Mouse (Mus musculus): ENCODE data around the gene Stx1b.

The Stx1b gene

GRCm38 (mm10) chr7:127817776-127818175 lies 6.6 kb downstream of the Stx1b start:
- intact Hi-C loops (cut with DNase I): no loop called here

- intact Hi-C loops (cut with DNase I): no loop called here
Observed at GRCm38 (mm10) chr7:127817053-127817452, 7.3 kb downstream of the Stx1b start.

- intact Hi-C loops (cut with DNase I): no loop called here
Observed at GRCm38 (mm10) chr7:127815954-127816821, 8.2 kb downstream of the Stx1b start.

- intact Hi-C loops (cut with DNase I): no loop called here
Observed at GRCm38 (mm10) chr7:127815116-127815665, 9.2 kb downstream of the Stx1b start.

- intact Hi-C loops (cut with DNase I): no loop called here
Observed at GRCm38 (mm10) chr7:127814241-127814921, 10.0 kb downstream of the Stx1b start.

- intact Hi-C loops (cut with DNase I): no loop called here
Observed at GRCm38 (mm10) chr7:127813821-127814220, 10.5 kb downstream of the Stx1b start.

GRCm38 (mm10) chr7:127812292-127812691 lies 12.1 kb downstream of the Stx1b start:
- intact Hi-C loops (cut with DNase I): no loop called here

GRCm38 (mm10) chr7:127811240-127811639 lies 13.1 kb downstream of the Stx1b start:
- intact Hi-C loops (cut with DNase I): no loop called here

- intact Hi-C loops (cut with DNase I): no loop called here
Observed at GRCm38 (mm10) chr7:127810650-127811049, 13.7 kb downstream of the Stx1b start.

- intact Hi-C loops (cut with DNase I): no loop called here
Observed at GRCm38 (mm10) chr7:127809846-127810245, 14.5 kb downstream of the Stx1b start.

GRCm38 (mm10) chr7:127808821-127809220 lies 15.5 kb downstream of the Stx1b start:
- intact Hi-C loops (cut with DNase I): no loop called here

- intact Hi-C loops (cut with DNase I): no loop called here
Observed at GRCm38 (mm10) chr7:127802313-127802712, 22.0 kb downstream of the Stx1b start.

- intact Hi-C loops (cut with DNase I): loop anchor here (2.0 kb wide), 1 partner anchor 40 kb away; no protein-coding TSS in a partner anchor
Observed at GRCm38 (mm10) chr7:127801010-127801621, 23.2 kb downstream of the Stx1b start.

- intact Hi-C loops (cut with DNase I): loop anchor here (2.0 kb wide), 1 partner anchor 40 kb away; no protein-coding TSS in a partner anchor
Observed at GRCm38 (mm10) chr7:127800435-127801009, 23.8 kb downstream of the Stx1b start, which contains the start of gene Hsd3b7. Gene Hsd3b7, plus strand, starts transcription at chr7:127800604.

GRCm38 (mm10) chr7:127799738-127800137 lies 24.6 kb downstream of the Stx1b start:
- intact Hi-C loops (cut with DNase I): loop anchor here (2.0 kb wide), 1 partner anchor 41 kb away; no protein-coding TSS in a partner anchor

- intact Hi-C loops (cut with DNase I): no loop called here
Observed at GRCm38 (mm10) chr7:127799211-127799610, 25.1 kb downstream of the Stx1b start.

- intact Hi-C loops (cut with DNase I): no loop called here
Observed at GRCm38 (mm10) chr7:127798591-127798990, 25.8 kb downstream of the Stx1b start.

- intact Hi-C loops (cut with DNase I): no loop called here
Observed at GRCm38 (mm10) chr7:127797076-127797845, 27.1 kb downstream of the Stx1b start.

- intact Hi-C loops (cut with DNase I): no loop called here
Observed at GRCm38 (mm10) chr7:127785308-127785707, 39.0 kb downstream of the Stx1b start, which contains the start of gene Gm49388. Gene Gm49388, plus strand, starts transcription at chr7:127785608.

- intact Hi-C loops (cut with DNase I): no loop called here
Observed at GRCm38 (mm10) chr7:127778350-127778749, 46.0 kb downstream of the Stx1b start.
